Mouse (Mus musculus): ENCODE results near the gene Pde6h.
"Not testable (repeated sequence)": the region's sequence is repeated elsewhere in the genome, so short reads cannot be mapped to it uniquely, and the experiment has no call there.

Gene Pde6h

DNA sequence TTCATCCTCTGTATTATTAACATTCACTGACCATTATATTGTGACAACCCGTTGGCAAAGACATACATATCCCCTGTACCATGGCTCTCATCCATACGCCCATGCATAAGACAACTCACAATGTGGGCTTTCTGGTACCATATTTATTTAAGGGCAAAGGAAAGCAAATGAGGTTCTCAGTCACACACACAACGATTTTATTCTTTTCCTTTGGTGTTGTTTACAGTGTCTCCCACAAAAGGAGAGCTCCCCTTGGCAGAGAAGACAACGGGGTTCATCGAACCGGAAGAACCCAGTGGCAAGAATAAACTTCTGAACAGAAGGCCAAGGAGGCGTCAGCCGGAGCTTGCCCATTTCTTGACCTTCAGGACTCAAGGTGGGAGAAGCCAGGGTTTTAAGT is at the start of gene Pde6h:
Pde6h (plus strand) TSS at position 301 of the 400 bp plus-strand sequence.
- DNase-seq (ENCODE audit: low spot score), result no peak

DNA sequence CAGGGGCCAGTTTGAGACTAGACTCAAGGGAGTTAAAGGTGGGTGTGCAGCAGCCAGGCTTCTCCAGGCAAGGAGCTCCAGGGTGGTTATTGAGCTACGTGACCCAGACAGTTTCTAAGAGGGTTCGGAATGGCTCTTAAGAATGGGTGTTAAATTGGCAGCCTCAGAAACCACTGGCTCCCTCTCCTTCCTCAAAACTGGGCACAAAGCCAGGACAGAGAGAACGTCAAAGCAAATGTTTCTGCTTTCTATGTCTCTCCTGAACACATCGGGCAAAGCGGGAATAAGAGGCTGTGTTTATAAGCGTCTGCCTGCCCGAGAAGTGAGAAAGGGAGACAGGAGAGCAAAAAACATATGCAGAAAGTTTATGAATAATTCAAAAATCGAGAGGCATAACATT is 49.0 kb upstream of the Pde6h start:
- no peak for DNase-seq (ENCODE audit: low spot score)

DNA sequence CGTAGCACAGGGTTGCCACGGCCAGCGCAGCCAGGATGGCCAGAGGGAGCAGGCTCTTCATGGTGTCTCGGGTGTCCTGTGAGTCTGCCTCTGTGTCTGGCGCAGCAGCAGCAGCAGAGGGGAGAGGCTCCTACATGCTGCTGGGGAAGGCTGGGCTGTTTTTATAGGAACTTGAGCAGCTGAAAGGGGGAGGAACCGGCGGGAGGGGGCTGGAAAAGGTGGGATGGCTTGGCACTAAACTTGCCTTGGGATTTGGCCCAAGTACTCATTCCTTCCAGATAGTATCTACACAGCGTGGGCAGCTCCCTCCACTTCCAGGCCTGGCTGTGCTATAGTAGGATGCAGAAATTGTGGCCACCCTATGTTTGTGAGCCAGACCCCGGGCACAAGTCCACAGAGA is 48.0 kb upstream of the Pde6h start, which contains the start of gene Mgp:
Mgp (minus strand) TSS at position 154 of the 400 bp plus-strand sequence.
- peak; percentile 46 for DNase-seq (ENCODE audit: low spot score)

DNA sequence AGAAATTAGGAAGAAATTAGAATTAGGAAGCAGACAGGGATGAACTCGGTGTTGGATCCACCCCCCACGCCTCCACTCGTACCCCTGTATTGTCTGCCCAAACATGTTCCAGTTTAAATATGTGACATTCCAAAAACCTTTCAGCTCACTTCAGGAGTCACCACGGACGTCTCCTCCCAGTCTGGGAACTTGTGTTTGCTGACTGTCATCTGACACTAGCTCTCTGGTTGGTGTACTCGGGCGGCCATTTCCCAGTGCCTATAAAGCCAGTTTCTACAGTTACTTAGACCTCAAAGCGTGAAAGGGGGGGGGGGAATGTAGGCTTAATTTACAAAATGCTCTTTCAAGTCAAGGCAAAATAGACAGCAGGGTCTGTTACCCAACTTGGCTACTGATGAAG is 42.0 kb upstream of the Pde6h start:
- DNase-seq (ENCODE audit: low spot score), result no peak

DNA sequence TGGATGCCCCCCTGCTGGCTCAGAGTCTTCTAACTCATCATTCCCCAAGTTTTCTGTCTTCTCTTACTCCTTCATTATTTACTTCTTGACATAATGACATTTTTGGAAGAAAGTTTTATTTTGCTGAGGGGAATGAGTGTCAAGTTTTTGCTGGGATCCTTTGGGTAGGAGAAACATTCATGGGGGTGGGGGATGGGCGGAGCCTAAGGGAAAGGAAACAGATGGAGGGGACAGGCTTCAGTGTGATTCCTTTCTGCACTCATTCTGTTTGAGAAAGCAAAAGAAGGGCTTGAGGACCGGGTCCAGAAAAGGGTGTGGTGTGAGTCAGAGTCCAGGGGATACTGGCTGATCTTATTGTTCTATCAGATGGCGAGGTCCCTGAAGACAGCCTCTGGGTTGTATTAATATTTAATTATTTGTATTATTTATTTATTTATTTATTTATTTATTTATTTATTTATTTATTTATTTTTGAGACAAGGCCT is 40.2 kb upstream of the Pde6h start:
- DNase-seq (ENCODE audit: low spot score), result no peak

DNA sequence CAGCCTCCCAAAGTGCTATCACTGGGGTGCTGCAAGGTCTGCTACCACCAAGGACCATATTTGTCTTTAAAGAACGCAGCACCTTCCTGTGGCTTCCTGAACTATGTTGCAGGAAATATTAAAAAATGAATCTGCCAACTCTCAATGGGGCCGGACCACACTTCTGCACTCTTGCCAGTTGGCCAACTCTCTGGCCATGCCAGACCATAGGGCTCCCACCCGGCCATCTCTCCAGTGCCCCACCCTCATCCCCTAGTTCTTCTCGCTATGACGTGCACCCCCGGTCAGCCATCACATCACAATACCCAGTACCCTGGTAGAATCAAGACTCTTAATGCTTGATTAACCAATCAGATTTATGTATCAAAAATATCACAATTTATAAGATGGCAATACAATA is 39.7 kb upstream of the Pde6h start:
- no peak for DNase-seq (ENCODE audit: low spot score)

DNA sequence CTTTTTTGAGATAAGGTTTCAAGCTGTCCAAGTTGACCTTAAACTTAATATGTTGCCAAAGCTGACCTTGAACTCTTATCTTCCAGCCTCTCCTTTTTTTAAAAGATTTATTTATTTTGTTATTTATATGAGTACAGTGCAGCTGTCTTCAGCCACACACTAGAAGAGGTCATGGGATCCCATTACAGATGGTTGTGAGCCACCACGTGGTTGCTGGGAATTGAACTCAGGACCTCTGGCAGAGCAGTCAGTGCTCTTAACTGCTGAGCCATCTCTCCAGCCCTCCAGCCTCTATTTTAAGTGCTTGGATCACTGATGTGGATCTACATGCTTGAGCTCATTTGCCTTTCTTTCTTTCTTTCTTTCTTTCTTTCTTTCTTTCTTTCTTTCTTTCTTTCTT is 38.9 kb upstream of the Pde6h start:
- not testable (repeated sequence) for DNase-seq (ENCODE audit: low spot score)

DNA sequence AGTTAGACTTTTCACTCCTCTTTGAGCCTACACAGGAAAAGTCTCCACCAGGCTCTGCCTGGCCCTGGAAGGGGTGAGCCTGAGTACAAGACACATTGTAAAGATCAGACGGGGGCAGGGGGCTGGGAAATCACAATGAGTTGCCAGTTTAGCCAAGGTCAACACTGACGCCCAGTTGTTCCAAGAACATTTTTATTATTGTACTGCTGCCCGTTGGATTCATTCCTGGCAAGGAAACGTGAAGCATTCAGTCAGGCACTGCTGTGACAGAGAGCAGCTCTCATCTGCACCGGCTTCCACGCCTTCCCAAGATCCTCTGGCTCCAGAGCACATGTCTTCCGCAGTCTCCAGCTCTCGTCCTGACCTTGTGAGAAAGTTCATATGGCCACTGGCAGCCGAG is 35.8 kb upstream of the Pde6h start:
- peak; percentile 79 for DNase-seq (ENCODE audit: low spot score)

DNA sequence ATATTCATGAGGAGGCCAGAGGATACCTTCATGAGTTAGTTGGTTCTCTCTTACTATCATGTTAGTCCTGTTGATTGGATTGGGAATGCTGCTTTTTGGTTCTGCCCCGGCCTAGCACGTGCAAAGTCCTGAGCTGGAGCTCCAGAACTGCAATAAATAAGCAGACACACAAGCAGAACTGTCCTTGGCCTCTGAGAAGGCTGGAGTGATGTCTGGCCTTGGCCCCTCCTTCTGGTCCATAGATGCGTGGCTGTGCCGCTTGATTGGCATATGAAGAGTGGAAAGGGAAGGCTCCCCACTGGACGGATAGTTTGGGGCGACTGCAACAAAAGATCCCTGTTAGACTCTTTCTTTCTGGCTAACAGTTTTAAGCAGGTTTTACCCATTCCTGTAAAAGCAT is 34.6 kb upstream of the Pde6h start:
- DNase-seq (ENCODE audit: low spot score), result no peak

DNA sequence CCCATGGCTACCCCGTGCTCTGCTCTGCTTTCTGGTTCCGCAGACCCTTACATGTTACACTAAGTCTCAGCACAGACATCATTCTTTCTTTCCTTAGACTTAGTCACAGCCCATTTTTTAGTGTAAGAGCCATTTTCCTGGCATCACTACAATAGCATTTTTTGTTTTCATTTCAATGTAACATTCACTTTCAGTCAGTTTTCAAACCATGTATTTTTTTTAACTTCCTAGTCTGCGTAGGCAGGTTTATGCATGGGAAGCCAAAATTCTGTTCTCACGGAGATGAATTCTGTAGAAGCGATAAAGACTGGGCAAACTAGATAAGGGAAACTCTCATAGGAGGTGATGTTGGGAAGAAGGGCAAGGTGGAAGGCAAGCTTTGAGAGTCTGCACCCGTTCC is 34.1 kb upstream of the Pde6h start:
- no peak for DNase-seq (ENCODE audit: low spot score)

DNA sequence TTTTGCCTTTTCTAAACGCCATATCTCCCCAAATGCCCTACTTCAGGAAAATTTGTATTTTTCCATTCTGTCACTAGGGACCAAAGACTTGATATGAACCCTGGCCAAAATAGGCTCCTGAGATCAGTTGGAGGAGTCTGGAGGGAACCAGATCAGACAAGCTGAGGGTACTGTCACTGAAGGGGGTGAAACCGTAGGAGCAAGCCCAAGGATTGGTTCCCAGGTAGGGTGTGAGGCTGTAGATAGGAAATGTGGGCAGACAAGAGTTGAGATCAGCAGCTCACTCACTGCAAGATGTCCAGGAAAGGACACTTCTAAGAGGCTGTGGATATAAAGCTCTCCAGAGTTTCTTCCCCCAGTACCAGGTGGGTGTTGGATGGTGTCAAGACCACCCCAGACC is 31.6 kb upstream of the Pde6h start:
- no peak for DNase-seq (ENCODE audit: low spot score)

DNA sequence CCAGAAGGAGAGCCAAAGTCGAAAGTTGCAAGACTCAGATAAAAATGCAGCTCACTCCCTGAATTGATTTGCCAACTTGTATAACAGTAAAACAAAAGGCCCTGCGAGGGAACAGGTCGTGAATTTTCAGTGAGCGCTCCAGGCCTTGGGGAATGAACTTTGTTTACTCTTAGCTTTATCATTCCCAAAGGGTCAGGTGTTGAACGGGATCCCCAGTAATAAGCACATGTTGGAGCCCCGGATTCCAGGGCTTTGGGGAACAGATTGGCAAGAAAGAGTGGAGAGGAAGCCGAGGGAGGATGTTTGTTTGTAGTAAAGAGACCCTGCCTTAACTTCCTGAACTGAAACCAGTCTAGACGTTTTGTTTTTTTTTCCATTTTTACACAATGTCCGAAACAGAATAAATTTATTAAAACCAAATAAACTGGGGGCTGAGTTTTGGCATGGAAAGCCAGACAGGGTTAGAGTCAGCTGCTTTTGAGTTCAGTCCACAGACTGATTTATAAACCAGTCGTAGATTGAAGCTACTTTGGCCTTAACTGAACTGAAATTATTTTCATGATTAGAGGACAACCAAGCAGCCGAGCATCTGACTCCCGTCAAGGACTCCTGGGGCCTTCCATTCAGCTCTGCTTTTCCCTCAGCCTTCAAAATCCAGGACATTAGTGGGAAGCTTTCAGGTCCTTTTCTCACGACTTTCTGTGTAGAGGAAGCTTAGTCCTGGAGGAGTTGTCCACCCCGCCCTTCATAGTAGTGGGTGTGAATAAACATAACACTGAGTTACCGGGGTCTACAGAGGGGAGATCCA is 28.9 kb upstream of the Pde6h start:
- DNase-seq (ENCODE audit: low spot score), result peak; percentile 28

DNA sequence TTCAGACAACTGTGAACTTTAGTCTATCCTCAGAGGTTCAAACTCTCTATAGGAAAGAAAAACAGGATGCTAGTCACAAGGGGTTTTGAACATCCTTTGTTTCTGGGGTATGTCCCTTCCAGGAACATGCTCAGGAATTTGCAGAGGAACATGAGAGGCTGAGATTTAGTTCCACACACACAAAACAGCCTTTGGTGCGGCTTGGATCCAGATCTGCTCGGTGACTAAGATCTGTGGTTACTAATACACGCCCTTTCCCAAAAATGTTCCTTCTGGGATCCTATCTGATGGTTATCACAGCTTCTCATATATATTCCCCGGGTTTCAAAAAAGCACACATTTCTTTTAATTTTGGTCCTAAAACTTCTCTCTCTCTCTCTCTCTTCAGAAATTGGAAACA is 25.8 kb upstream of the Pde6h start:
- no peak for DNase-seq (ENCODE audit: low spot score)

DNA sequence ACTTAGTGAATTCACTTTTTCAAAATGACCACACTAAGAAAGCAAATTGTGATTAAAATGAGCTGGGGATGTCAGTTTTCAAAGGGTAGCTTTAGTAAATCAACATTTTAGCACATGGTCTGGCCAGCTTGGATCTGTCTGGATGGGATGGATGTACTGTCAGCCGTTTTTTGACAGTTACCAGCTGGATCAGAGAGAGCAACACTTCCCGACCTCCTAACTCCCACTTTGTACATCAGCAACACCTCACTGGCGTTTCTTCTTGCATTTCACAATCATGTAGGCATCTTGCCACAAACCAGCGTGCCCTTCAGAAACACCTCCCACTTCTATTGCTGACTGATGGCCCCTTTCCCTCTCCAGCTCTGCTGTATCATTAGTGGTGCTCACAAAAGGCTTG is 25.4 kb upstream of the Pde6h start:
- DNase-seq (ENCODE audit: low spot score), result no peak

DNA sequence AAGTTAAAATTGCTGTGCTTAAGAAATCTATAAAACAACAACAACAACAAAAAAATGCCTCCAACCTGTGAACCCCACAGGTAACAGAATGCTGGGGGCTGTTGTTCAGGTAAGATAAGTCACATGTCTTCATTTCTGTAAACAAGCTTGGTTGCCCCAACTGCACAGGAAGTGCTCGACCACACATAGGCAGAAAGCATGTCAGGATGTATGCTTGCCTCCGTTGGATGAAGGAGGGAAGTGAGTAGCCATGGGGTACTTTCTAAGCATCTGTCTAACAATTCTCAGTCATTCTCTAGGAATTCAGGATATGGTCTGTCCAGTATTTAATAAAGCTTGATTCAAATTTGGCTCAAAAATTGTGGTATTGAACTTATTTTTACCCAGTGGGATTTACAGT is 24.7 kb upstream of the Pde6h start:
- DNase-seq (ENCODE audit: low spot score), result no peak

DNA sequence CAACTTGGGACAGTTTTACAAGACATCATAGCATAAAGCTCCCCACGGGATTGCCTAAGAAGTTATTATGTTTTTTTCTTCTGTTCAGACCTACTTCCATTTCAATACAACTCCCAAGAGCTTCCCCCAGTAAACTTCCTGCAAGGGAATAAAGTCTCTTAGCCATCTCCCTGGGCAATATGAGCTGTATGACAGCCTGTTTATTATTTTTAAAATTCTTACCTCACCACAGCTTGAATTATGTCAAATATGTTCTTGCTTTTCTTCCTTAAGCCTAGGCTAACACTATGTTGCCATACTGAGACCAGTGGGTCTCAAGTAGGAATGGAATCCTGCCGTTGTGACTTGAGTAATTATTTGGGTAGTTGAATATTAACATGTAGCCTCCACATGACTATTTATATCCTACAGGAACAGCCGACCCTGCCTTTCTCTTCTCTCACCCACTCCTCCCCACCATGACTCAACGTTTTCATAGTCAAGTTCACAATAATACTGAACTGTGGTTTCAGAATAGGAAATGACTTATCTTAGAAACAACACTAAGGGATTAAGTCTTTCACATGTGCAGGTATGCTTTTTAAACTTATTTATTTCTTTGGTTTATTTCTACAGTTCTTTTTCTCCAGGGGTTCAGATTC is 23.1 kb upstream of the Pde6h start:
- DNase-seq (ENCODE audit: low spot score), result no peak

DNA sequence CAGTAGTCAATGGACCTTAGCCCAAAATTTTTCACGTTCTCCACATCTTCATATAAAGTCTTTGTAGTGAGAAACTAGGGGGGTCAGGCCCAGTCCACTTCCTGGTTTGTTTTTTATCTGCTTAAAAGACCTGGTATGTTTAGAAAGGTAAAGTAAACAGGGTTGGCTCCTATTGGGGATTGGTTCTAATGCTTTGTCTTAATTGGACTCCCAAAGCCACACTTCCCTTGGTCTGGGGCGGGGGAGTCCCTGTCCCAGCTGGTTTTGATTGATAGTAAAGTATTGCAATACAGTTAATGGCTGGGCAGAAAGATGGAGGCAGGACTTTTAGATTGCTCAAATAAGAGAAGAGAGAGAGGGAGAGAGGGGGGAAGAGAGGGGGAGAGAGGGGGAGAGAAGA is 22.6 kb upstream of the Pde6h start:
- DNase-seq (ENCODE audit: low spot score), result no peak

DNA sequence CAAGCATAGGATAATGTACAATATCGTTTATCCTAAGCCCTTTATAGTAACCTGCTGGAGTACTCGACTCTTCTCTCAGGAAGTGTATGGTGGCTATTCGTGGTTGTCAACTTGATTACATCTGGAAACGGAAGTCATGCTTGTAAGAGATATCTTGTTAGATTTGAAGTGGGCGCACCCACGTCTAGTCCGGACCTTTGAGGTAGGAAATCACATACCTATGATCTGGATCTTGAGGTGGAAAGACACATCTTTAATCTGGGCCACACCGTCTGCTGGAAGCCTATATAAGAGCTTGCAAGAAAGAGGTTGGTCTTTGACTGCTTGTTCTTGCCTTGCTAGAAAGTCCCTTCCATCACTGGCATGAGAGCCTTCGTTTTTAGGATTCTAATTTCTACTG is 21.1 kb upstream of the Pde6h start:
- no peak for DNase-seq (ENCODE audit: low spot score)

DNA sequence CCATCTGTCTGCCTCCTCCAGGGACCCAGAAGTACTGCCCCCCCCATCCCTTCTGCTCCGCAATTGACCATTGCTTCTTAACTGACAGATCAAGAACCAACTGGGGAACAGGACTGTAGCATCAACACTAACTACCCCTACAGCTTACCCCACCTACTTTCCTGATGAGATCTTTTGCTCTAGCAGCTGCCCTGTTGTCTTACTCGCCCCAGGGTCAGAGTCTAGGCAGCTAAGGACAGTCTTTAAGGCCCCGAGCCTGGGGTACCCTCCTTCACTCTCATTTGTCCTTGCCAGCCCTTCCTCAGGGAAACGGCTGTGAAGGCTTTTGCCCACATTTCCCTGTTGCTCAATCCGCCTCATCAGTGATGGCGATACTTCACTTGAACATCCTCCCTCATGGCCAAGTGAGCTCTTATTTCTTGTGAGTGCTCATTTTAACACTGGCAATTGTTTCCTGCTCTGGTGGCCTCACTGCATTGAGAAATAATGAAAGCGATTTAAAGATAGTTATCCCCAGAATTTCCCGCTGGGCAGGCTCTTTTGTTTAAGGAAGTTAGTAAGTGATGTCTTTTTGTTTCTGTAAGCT is 19.7 kb upstream of the Pde6h start:
- no peak for DNase-seq (ENCODE audit: low spot score)

DNA sequence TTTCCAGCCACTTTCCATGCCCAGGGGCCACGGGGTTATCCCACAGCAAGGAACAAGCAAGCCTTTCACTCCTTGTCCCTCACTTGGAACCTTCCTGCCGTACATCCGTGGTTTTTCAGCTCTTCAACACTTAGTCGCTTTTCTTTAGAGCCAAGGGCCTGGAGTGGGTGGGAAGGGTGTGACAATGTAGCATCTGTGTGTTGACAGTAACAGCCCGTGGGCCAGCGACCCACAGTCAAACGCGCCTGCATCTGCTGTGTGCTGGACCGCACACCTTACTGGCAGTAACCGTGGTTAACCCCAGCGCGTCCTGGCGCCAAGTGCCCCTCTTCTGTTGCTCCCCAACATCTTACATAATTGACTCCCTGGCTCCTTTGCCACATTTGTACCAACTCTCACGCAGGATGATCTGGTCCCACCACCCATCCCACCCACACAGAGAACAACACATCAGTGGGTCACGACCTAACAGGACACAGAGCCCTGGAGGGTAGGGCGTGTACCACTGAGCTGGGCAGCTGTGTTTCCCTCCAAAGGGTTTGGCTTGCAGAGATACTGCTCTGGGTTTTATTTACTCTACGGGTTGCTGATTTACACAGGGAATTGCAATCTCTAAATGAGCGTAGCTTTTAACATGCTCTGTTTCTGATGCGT is 17.2 kb upstream of the Pde6h start:
- DNase-seq (ENCODE audit: low spot score), result peak; percentile 19

DNA sequence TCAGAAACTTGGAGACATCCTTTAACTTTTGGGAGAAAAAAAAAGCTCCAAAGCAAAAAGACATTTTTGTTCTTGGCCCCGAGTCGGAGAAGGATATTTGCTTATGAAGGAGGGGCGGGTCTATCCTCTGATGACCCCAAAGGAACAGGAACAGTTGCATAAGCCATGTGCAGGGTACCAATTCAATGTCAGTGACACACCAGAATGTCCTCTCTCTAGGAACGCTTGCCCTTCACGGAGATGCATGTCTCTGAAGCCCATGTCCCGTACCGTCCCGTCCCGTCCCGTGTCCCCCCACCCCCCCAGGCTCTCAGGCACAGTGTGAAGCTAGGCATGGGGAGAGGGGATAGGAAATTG is 16.7 kb upstream of the Pde6h start:
- peak; percentile 23 for DNase-seq (ENCODE audit: low spot score)

DNA sequence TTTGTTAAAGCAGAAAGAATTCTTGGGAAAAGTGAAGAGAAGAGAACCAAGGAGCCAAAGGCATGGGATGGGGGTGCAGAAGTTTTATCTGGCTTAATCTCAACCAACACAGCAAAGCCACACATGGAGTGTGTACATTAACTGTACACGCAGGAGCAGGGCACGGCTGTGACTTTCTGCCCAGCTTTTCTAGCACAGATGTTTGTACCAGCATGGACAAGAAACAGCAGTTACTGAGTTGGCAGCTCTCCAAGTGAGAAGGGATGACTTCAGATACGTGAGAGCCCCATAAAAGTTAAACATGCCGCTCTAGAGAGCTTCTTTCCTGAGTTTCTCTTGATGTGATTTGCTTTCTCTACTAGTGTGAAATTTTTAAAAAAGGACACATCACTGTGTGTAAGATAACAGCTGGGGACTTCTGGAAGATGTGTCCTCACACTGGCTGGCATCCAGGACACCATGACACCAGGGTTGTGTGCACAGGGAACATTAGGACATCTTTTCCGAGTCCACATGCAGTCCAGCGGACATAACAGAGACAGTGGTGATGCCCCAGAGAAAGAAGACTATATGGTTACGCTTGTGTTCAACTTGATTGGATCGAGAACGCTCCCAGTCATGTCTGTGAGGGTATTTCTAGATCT is 13.3 kb upstream of the Pde6h start:
- DNase-seq (ENCODE audit: low spot score), result no peak
